Mouse (Mus musculus) small intestine, adult 2 months (tissue): ENCODE measurements around the gene E2f4. TPM values are rescaled to one million over a fixed set of nuclear protein-coding genes. Genes with fewer than 3 reads are reported as not detected.
A peak's percentile ranks its signal among the peaks of the same experiment; 100 is the strongest.
"Not testable (repeated sequence)": the region's sequence is repeated elsewhere in the genome, so short reads cannot be mapped to it uniquely, and the experiment has no call there.

Experiments used
- H3K27ac ChIP-seq: fragments of 200-500 bp; 2 replicates; pipeline ENCODE4 v1.5.1; 2012; ENCODE audit warnings: low read depth, low read length, control low read depth, inconsistent platforms; ENCODE audit not compliant: insufficient read depth
- H3K27me3 ChIP-seq: fragments of 200-500 bp; 2 replicates; pipeline ENCODE4 v1.6.1; 2012; ENCODE audit warnings: mild to moderate bottlenecking, moderate library complexity, low read length, inconsistent platforms; ENCODE audit not compliant: control insufficient read depth, insufficient read depth
- H3K36me3 ChIP-seq: fragments of 200-500 bp; 2 replicates; pipeline ENCODE4 v1.6.1; 2012; ENCODE audit warnings: mild to moderate bottlenecking, low read length, control low read depth, inconsistent platforms; ENCODE audit not compliant: control insufficient read depth, insufficient read depth
- H3K4me1 ChIP-seq: fragments of 200-500 bp; 2 replicates; pipeline ENCODE4 v1.6.1; 2012; ENCODE audit warnings: low read length, inconsistent platforms, mixed read lengths; ENCODE audit not compliant: control insufficient read depth, insufficient read depth, insufficient read length
- H3K4me3 ChIP-seq: fragments of 200-500 bp; 2 replicates; pipeline ENCODE4 v1.5.1; 2012; ENCODE audit warnings: low read depth, mild to moderate bottlenecking, control low read depth, inconsistent platforms, low read length, moderate library complexity
- CTCF ChIP-seq: fragments of 200-500 bp; IDR thresholded peaks from 2 replicates; pipeline ENCODE4 v1.5.1; 2012; ENCODE audit warnings: low read depth, mild to moderate bottlenecking, control low read depth, inconsistent platforms, low read length, moderate library complexity, mixed read lengths; ENCODE audit not compliant: insufficient replicate concordance, insufficient read length; ENCODE audit errors: extremely low read depth
- POLR2A ChIP-seq: fragments of 200-500 bp; IDR thresholded peaks from 2 replicates; pipeline ENCODE4 v1.6.1; 2012; ENCODE audit warnings: low read depth, mild to moderate bottlenecking, control low read depth, inconsistent platforms, low read length, moderate library complexity
- WGBS: fragments of 180-500 bp; shearing (Covaris S2); methylation state at CpG from one replicate; pipeline ENCODE4 v1.1.7; 2018; 5-methylcytosine and 5-hydroxymethylcytosine counted together
- polyA plus RNA-seq: library from polyadenylated mRNA; depleted of rRNA; stranded (reverse); fragments of >200 nt; gene quantifications from 2 replicates; pipeline ENCODE4 v1.2.3, GENCODE M21; 2012

E2f4 gene
- polyA plus RNA-seq, 1 experiment: 152 TPM

DNA sequence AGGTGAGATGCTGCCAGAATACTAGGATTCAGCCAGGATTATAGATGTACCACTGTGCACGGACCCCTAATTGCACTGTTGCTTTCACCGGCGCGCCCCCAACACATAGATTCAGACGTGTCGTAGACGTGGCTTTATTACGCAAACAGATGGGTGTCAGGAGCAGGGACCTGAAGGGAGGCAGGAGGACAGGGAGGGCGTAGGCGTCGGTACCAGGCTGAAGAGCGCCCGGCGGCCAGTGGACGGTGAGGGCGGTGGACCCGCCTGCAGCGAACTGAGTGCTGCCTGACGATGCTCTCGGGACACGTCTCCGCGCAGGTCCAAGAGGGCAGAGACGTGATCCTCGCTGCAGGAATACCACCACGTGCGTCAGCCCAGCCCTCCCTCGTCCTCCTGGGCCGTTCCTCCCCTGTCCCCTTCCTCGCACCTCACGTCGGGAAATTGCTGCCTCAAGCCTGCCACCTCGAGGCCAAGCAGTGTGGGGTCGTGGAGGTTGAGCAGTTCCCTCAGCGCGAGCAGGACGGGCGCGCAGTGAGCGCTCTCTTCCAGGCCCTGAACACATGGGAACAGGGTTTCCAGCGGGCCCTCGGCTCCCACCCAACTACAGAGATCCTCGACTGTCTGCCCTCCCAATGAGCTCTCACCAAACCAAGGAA lies 7.5 kb upstream of the E2f4 start, which contains the start of gene 4931428F04Rik:
TSS of gene 4931428F04Rik (minus strand) at position 60 of the 656 bp plus-strand sequence.
- no peaks in the 10 kb centered on the region; the same call in 1 of the 2 replicates for H3K27me3 ChIP-seq
- TF ChIP-seq POLR2A (no peak), CTCF (0 out of 2 replicates have a peak, but pooled peaks have one; percentile 31)

DNA sequence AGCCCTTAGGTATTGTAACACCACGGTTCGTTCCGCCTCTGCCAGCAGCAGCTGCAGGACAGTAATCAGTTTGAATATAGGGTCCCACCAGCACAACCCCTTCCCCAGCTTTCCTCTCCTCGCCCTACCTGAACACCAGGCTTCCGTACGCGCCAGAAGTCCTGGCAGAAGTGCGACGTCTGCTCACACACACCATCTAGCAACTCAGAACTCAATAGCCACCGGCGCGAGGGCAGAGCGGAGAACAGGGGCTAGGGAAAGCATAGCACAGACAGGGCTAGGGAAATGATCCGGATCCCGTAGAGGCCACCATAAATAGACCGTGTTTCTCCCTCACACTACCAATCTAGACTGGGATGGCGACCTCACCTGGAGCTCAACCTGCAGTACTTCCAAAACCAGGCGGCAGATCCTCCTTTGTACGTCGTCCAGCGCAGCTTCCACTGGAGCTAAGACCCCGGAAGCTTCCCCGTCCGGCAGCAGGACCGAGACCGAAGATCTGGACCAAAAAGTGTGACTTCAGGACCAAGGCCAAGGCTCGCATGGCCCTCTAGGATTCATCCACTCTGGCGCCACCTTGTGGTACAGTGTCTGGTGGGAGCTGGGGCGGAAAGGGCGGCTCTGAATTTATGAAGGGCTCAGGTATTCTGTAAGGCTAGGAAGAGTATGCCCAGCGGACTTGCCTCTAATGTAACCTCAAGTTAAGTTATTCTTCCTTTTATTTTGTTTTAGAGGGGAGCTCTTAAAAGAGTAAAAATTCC lies 6.7 kb upstream of the E2f4 start:
- H3K27me3 ChIP-seq: no peaks in the 10 kb centered on the region; the same call in 1 of the 2 replicates
- H3K36me3 ChIP-seq: no peaks in the 10 kb centered on the region
- WGBS: 9% methylated on average over 31 of the region's 31 CpGs
- peak overlapping the region; percentile 75; the same call in 1 of the 2 replicates for H3K4me3 ChIP-seq
- no peak overlapping the region for H3K27ac ChIP-seq
- peaks cover 12% of the 10 kb centered on the region for H3K4me1 ChIP-seq
- TF ChIP-seq POLR2A (peak; percentile 31; the same call in 1 of the 2 replicates), CTCF (peak; percentile 96; the same call in 1 of the 2 replicates)

More for the DNA sequence above, 7.5 kb upstream of the E2f4 start, which contains the start of gene 4931428F04Rik:
- Histone ChIP-seq H3K27ac (peak within 1 kb of the TSS; percentile 23; the same call in 1 of the 2 replicates), H3K4me3 (peak within 1 kb of the TSS; percentile 75), H3K4me1 (peaks cover 12% of the 10 kb centered on the region), H3K36me3 (no peaks in the 10 kb centered on the region)
- 3% methylated on average over 43 of the region's 43 CpGs for WGBS

DNA sequence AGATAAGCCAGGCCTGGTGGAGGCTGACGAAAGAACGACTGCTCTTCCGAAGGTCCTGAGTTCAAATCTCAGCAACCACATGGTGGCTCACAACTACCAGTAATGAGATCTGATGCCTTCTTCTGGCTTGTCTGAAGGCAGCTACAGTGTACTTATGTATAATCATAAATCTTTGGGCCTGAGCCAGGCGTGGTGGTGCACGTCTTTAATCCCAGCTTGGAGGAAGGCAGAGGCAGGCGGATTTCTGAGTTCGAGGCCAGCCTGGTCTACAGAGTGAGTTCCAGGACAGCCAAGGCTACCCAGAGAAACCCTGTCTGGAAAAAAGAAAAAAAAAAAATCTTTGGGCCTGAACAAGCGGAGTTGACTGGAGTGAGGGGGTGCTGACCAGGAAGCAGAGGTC lies 6.1 kb upstream of the E2f4 start:
- not testable (repeated sequence) for H3K27me3 ChIP-seq, H3K36me3 ChIP-seq, H3K4me3 ChIP-seq, H3K27ac ChIP-seq
- H3K4me1 ChIP-seq: peaks cover 15% of the 10 kb centered on the region
- 61% methylated on average over 8 of the region's 8 CpGs for WGBS

DNA sequence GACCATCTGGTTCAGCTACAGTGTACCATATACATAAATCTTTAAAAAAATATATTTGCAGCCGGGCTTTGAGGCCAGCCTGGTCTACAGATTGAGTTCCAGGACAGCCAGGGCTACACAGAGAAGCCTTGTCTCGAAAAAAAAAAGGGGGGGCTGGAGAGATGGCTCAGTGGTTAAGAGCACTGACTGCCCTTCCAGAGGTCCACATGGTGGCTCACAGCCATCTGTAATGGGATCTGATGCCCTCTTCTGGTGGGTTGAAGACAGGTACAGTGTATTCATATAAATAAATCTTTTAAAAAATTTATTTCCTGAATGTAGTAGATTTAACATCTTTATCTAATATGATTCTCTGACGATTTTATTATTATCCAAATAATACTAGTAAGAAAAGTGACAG lies 5.7 kb upstream of the E2f4 start:
- peaks cover 15% of the 10 kb centered on the region for H3K4me1 ChIP-seq
- H3K4me3 ChIP-seq, H3K36me3 ChIP-seq, H3K27ac ChIP-seq, H3K27me3 ChIP-seq: not testable (repeated sequence)
- WGBS: 59% methylated on average over 3 of the region's 3 CpGs

DNA sequence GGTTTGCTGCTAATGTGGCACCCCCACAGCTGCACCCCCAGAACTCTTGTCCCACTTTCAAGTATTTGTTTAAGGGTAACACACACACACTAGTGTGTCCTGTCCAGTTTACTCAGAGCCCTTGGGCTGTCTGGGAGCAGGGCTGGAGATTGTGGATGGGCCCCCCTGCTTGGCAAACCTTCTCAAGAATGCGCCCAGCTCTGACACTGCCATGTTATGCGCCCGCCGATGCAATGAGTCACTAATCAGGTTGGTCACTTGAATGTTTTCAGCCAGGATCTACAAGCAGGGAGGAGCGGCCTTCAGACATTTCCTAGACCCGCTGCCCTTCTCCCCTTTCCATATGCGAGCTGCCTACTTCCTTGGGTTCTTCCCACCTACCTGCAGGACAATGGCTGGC lies 5.0 kb upstream of the E2f4 start:
- Histone ChIP-seq H3K27ac (no peak overlapping the region), H3K27me3 (no peaks in the 10 kb centered on the region; the same call in 1 of the 2 replicates), H3K36me3 (no peaks in the 10 kb centered on the region), H3K4me1 (peaks cover 15% of the 10 kb centered on the region), H3K4me3 (no peak overlapping the region)
- TF ChIP-seq CTCF: no peak
- TF ChIP-seq POLR2A: no peak
- WGBS: 87% methylated on average over 7 of the region's 7 CpGs

DNA sequence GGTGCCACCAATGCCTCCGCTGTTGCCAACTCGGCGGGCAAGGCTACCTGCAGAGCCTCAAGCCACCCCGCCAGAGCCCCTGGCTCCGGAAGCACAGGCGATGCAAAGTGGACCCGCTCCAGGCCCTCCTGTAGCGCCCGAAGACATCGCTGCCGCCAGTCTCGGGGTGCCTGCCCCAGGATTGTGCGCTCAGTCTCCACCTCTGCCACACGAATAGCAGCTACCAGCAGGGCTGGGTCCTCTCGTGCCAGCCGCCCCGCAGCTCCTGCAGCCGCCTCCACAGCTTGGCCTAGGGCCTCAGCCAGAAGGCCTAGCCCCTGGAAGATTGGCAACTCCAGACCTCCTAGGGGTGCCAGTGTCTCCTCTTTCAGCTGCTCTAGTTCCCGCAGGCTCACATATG lies 4.1 kb upstream of the E2f4 start:
- TF ChIP-seq CTCF: no peak
- no peak for TF ChIP-seq POLR2A
- H3K4me3 ChIP-seq: no peak overlapping the region
- peaks cover 17% of the 10 kb centered on the region for H3K4me1 ChIP-seq
- no peaks in the 10 kb centered on the region; the same call in 1 of the 2 replicates for H3K27me3 ChIP-seq
- H3K36me3 ChIP-seq: no peaks in the 10 kb centered on the region
- H3K27ac ChIP-seq: no peak overlapping the region
- 84% methylated on average over 19 of the region's 19 CpGs for WGBS

DNA sequence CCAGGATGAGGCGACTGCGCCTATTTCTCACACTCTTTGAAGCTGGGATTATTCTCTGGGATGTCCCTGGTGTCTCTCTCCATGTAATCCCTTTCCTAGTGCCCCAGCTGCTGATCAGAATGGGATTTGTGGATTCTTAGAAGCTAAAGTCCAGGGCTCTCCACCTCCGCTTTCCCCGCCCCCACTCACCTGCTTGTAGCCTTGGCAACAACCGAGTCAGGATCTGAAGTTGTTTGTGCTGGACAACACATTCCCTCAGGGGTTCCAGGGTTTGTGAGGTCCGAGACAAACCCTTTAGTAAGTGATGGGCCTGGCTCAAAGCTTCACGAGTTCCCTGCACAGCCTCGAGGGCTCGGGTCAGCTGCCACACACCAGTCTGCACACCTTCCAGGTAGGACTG lies 2.7 kb upstream of the E2f4 start:
- Histone ChIP-seq H3K27me3 (no peaks in the 10 kb centered on the region; the same call in 1 of the 2 replicates), H3K4me1 (peaks cover 21% of the 10 kb centered on the region), H3K27ac (no peak overlapping the region), H3K4me3 (no peak overlapping the region), H3K36me3 (peaks cover 2% of the 10 kb centered on the region)
- TF ChIP-seq POLR2A: no peak
- TF ChIP-seq CTCF: no peak
- 69% methylated on average over 9 of the region's 9 CpGs for whole genome bisulfite sequencing
